Mouse (Mus musculus) kidney, embryonic 14.5 days (tissue): ENCODE measurements at regions not wholly inside any gene's neighbourhood (a gene's known extent, or its start where the extent isn't known, plus 50 kb on each side); places are given as distances from the start of the nearest gene placed in this dataset.

Experiments
- ATAC-seq: fragments of 200-750 bp; cut with Nextera tagmentation; 2 replicates; pipeline ENCODE4 v1.8.0; 2017; ENCODE audit warnings: moderate number of reproducible peaks, mild to moderate bottlenecking, moderate TSS enrichment, moderate library complexity; ENCODE audit not compliant: low FRiP score, low TSS enrichment
- H3K27ac ChIP-seq: fragments of 300-500 bp; sonication (generic); 2 replicates; pipeline ENCODE4 v1.5.1; 2014; ENCODE audit warnings: low read depth, mild to moderate bottlenecking, low read length, moderate library complexity, mixed read lengths
- H3K27me3 ChIP-seq: fragments of 300-500 bp; sonication (generic); 2 replicates; pipeline ENCODE4 v1.6.1; 2014; ENCODE audit warnings: mild to moderate bottlenecking, low read length; ENCODE audit not compliant: control insufficient read depth, insufficient read depth
- H3K36me3 ChIP-seq: fragments of 300-500 bp; sonication (generic); 2 replicates; pipeline ENCODE4 v1.6.1; 2014; ENCODE audit warnings: low read length, mixed read lengths; ENCODE audit not compliant: control insufficient read depth, insufficient read depth
- H3K4me1 ChIP-seq: fragments of 300-500 bp; sonication (generic); 2 replicates; pipeline ENCODE4 v1.6.1; 2014; ENCODE audit warnings: low read length, mixed read lengths; ENCODE audit not compliant: control insufficient read depth, insufficient read depth
- H3K4me2 ChIP-seq: fragments of 300-500 bp; sonication (generic); replicated peaks from 2 replicates; pipeline ENCODE4 v1.6.1; 2014; ENCODE audit warnings: low read depth, mild to moderate bottlenecking, low read length
- H3K4me3 ChIP-seq: fragments of 300-500 bp; sonication (generic); 2 replicates; pipeline ENCODE4 v1.5.1; 2014; ENCODE audit warnings: mild to moderate bottlenecking, low read length
- H3K9ac ChIP-seq: fragments of 300-500 bp; sonication (generic); 2 replicates; pipeline ENCODE4 v1.6.1; 2014; ENCODE audit warnings: low read depth, mild to moderate bottlenecking, low read length, moderate library complexity
- H3K9me3 ChIP-seq: fragments of 300-500 bp; sonication (generic); 2 replicates; pipeline ENCODE4 v1.6.1; 2016; ENCODE audit warnings: low read length; ENCODE audit not compliant: control insufficient read depth
- WGBS: fragments of 180-500 bp; shearing (Covaris S2); extraction: QIAGEN DNeasy Blood & Tissue Kit; methylation state at CpG from one replicate; pipeline ENCODE4 v1.1.7; 2014; 5-methylcytosine and 5-hydroxymethylcytosine counted together

GRCm38 (mm10) chr1:73269051-73269755 is 253.5 kb upstream of the Tnp1 start:
- Histone ChIP-seq H3K4me2 (no peak overlapping the region), H3K4me3 (no peak overlapping the region), H3K27me3 (no peaks in the 10 kb centered on the region), H3K27ac (no peak overlapping the region), H3K36me3 (no peaks in the 10 kb centered on the region), H3K9me3 (no peaks in the 10 kb centered on the region), H3K4me1 (no peaks in the 10 kb centered on the region), H3K9ac (no peak overlapping the region; the same call in 1 of the 2 replicates)
- WGBS = 77% methylated on average over 7 of the region's 7 CpGs
- no peak for ATAC-seq

- ATAC-seq = no peak
- Histone ChIP-seq H3K9me3 (no peaks in the 10 kb centered on the region), H3K4me1 (no peaks in the 10 kb centered on the region), H3K9ac (no peak overlapping the region), H3K36me3 (no peaks in the 10 kb centered on the region), H3K27me3 (no peaks in the 10 kb centered on the region), H3K4me2 (no peak overlapping the region), H3K27ac (no peak overlapping the region), H3K4me3 (no peak overlapping the region)
- WGBS = 76% methylated on average over 4 of the region's 4 CpGs
These were observed 249.3 kb upstream of the Tnp1 start for GRCm38 (mm10) chr1:73265009-73265408.

GRCm38 (mm10) chr1:73264245-73264644 is 248.5 kb upstream of the Tnp1 start:
- no peak for ATAC-seq
- Histone ChIP-seq H3K9me3 (no peaks in the 10 kb centered on the region), H3K27ac (no peak overlapping the region), H3K4me3 (no peak overlapping the region), H3K4me2 (no peak overlapping the region), H3K27me3 (no peaks in the 10 kb centered on the region), H3K4me1 (no peaks in the 10 kb centered on the region), H3K9ac (no peak overlapping the region), H3K36me3 (no peaks in the 10 kb centered on the region)
- WGBS = 64% methylated on average over 7 of the region's 7 CpGs

GRCm38 (mm10) chr1:73259525-73260098 is 243.9 kb upstream of the Tnp1 start:
- Histone ChIP-seq H3K9me3 (no peaks in the 10 kb centered on the region), H3K4me1 (no peaks in the 10 kb centered on the region), H3K4me3 (no peak overlapping the region), H3K27me3 (no peaks in the 10 kb centered on the region), H3K4me2 (no peak overlapping the region), H3K36me3 (no peaks in the 10 kb centered on the region), H3K9ac (no peak overlapping the region), H3K27ac (no peak overlapping the region)
- 37% methylated on average over 5 of the region's 5 CpGs for WGBS
- ATAC-seq = no peak

- 67% methylated on average over 2 of the region's 2 CpGs for WGBS
- H3K27ac ChIP-seq = no peak overlapping the region
- no peak for ATAC-seq
- H3K27me3 ChIP-seq = no peaks in the 10 kb centered on the region
- H3K4me2 ChIP-seq = no peak overlapping the region
- no peaks in the 10 kb centered on the region for H3K4me1 ChIP-seq
- no peaks in the 10 kb centered on the region for H3K9me3 ChIP-seq
- H3K36me3 ChIP-seq = no peaks in the 10 kb centered on the region
- H3K4me3 ChIP-seq = no peak overlapping the region
- no peak overlapping the region for H3K9ac ChIP-seq
These were observed 241.6 kb upstream of the Tnp1 start for GRCm38 (mm10) chr1:73257263-73257662.

- H3K9me3 ChIP-seq = no peaks in the 10 kb centered on the region
- H3K4me1 ChIP-seq = no peaks in the 10 kb centered on the region
- H3K27ac ChIP-seq = no peak overlapping the region
- ATAC-seq = no peak
- H3K27me3 ChIP-seq = no peaks in the 10 kb centered on the region
- no peak overlapping the region for H3K9ac ChIP-seq
- H3K4me2 ChIP-seq = no peak overlapping the region
- WGBS = 33% methylated on average over 12 of the region's 12 CpGs
- no peak overlapping the region for H3K4me3 ChIP-seq
- no peaks in the 10 kb centered on the region for H3K36me3 ChIP-seq
These were observed 236.2 kb upstream of the Tnp1 start for GRCm38 (mm10) chr1:73251911-73252356.

- no peak for ATAC-seq
- WGBS = 35% methylated on average over 2 of the region's 2 CpGs
These were observed 228.3 kb upstream of the Tnp1 start for GRCm38 (mm10) chr1:73244016-73244415.

GRCm38 (mm10) chr1:73242290-73242689 is 226.6 kb upstream of the Tnp1 start:
- WGBS = 89% methylated on average over 9 of the region's 9 CpGs
- Histone ChIP-seq H3K4me1 (no peaks in the 10 kb centered on the region), H3K27ac (no peak overlapping the region), H3K4me2 (no peak overlapping the region), H3K27me3 (no peaks in the 10 kb centered on the region), H3K4me3 (no peak overlapping the region), H3K9me3 (no peaks in the 10 kb centered on the region), H3K36me3 (no peaks in the 10 kb centered on the region), H3K9ac (no peak overlapping the region)
- ATAC-seq = no peak

More at GRCm38 (mm10) chr1:73244016-73244415, 228.3 kb upstream of the Tnp1 start:
- H3K36me3 ChIP-seq = no peaks in the 10 kb centered on the region
- H3K4me3 ChIP-seq = no peak overlapping the region
- no peak overlapping the region for H3K27ac ChIP-seq
- no peak overlapping the region for H3K4me2 ChIP-seq
- H3K9me3 ChIP-seq = no peaks in the 10 kb centered on the region
- H3K27me3 ChIP-seq = no peaks in the 10 kb centered on the region
- no peaks in the 10 kb centered on the region for H3K4me1 ChIP-seq
- H3K9ac ChIP-seq = no peak overlapping the region

GRCm38 (mm10) chr1:73236867-73237266 is 221.2 kb upstream of the Tnp1 start:
- Histone ChIP-seq H3K9me3 (no peaks in the 10 kb centered on the region), H3K9ac (no peak overlapping the region), H3K4me2 (no peak overlapping the region), H3K4me1 (no peaks in the 10 kb centered on the region), H3K27me3 (no peaks in the 10 kb centered on the region), H3K27ac (no peak overlapping the region), H3K36me3 (no peaks in the 10 kb centered on the region), H3K4me3 (no peak overlapping the region)
- 61% methylated on average over 3 of the region's 3 CpGs for WGBS
- no peak for ATAC-seq
